Mouse (Mus musculus) heart, postnatal 0 days (tissue): Measurements from ENCODE around the gene Rgcc.

Experiments used
- CTCF ChIP-seq: IDR thresholded peaks from 2 replicates; pipeline ENCODE4 v1.5.1; 2016; ENCODE audit warnings: antibody characterized with exemption, control low read depth, low read depth
- EP300 ChIP-seq: IDR thresholded peaks from 2 replicates; pipeline ENCODE4 v1.6.1; 2016; ENCODE audit warnings: antibody characterized with exemption, low read depth

- no peak for TF ChIP-seq CTCF
- TF ChIP-seq EP300, result no peak
Measured at GRCm38 (mm10) chr14:79300641-79301350, 649 bp downstream of the Rgcc start.
